Mouse (Mus musculus): ENCODE measurements around the gene Parp3. TPM values are rescaled to one million over a fixed set of nuclear protein-coding genes. Genes with fewer than 3 reads are reported as not detected.

The Parp3 gene
- polyA plus RNA-seq, 1 experiment from 2014 or later, result 3.0 TPM

DNA sequence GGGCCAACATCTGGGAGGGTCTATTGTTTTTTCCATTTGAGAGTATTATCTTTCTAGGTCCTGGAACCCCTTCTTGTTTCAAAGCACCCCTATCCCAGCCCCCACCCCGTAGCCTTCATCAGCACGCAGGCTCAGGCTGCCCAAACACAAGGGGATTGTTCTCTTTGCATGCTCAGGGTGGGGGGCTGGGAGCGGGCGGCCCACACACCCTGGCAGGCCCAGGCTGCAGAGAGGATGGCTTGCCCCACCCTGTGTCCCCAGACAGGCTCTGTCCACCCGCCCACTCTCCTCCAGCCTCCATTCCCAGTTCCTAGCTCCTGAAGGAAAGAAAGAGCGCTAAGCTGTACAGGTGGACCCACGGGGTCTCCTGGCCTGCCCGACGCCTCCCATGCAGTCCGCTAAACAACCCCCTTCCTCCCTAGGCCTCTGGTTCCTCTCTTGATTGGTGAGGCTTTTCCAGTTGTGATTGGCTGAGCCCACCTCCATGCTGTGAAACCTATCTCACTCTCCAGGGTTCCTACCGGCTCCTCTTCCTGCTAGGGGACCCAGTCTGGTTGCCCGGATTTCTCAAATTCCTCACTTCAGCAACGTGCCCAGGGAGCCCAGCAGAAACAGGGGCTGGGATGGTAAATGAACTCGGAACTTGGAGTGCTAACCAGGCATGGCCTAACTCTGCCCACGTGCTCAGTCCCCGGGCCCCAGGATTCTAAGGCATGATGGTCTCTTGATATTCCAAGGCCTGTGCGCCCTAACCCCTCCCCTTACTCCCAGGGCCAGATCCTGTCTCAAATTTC lies 21.7 kb downstream of the Parp3 start:
- H3K9ac ChIP-seq (ENCODE audit: low read depth, low read length), result peak overlapping the region; percentile 81
- peak overlapping the region; percentile 71 for H3K4me3 ChIP-seq (ENCODE audit: low read length)
- H3K4me1 ChIP-seq (ENCODE audit: control insufficient read depth, insufficient read depth, low read length), result peaks cover 53% of the 10 kb centered on the region
- H3K4me2 ChIP-seq (ENCODE audit: low read depth, low read length), result peak overlapping the region; percentile 97
- no peaks in the 10 kb centered on the region for H3K9me3 ChIP-seq (ENCODE audit: control insufficient read depth, low read length)
- ATAC-seq, result no peak
- H3K36me3 ChIP-seq (ENCODE audit: control insufficient read depth, insufficient read depth, low read length), result no peaks in the 10 kb centered on the region
- no peaks in the 10 kb centered on the region for H3K27me3 ChIP-seq (replicated peaks; ENCODE audit: control insufficient read depth, insufficient read depth, low read length)
- 9% methylated on average over 17 of the region's 17 CpGs for WGBS
- peak overlapping the region; percentile 55; the same call in 1 of the 2 replicates for H3K27ac ChIP-seq (ENCODE audit: low read length)

DNA sequence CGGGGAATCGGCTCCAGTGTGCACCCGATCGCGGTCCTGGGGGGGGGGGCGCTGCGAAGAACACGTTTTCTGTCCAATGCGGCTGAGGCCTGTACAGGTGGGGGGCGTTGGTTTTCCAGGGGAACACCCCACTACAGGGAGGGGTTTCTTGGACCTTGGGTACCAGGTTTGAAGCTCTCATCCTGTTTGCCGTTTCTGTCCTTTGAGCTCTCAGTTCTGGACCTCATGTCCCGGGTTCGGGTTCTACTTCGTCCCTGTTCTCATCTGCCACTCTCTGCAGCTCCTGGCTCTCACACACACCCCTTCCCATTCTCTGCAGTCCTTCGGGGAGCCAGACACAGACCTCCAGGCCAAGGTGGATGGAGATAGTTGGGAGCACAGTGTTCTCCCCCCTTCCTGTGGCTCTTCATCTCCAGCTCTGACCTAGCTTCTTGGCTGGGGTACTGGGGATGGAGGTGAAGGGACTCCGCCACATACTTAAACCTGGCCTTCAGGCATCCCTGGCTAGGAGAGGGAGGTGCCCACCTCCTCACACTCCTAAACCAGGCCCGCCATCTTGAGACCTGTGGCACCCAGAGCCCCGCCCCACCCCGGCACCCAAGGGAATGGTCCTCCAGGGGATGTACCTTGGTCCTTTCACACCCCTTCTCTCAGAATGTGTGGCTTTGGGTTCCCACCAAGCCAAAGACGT lies 22.5 kb downstream of the Parp3 start:
- 4% methylated on average over 19 of the region's 20 CpGs for WGBS
- H3K4me3 ChIP-seq (ENCODE audit: low read length), result peak overlapping the region; percentile 71
- peak overlapping the region; percentile 81 for H3K9ac ChIP-seq (ENCODE audit: low read depth, low read length)
- peak; percentile 23 for ATAC-seq
- no peaks in the 10 kb centered on the region for H3K9me3 ChIP-seq (ENCODE audit: control insufficient read depth, low read length)
- peak overlapping the region; percentile 63 for H3K27ac ChIP-seq (ENCODE audit: low read length)
- no peaks in the 10 kb centered on the region for H3K27me3 ChIP-seq (replicated peaks; ENCODE audit: control insufficient read depth, insufficient read depth, low read length)
- H3K36me3 ChIP-seq (ENCODE audit: control insufficient read depth, insufficient read depth, low read length), result no peaks in the 10 kb centered on the region
- H3K4me1 ChIP-seq (ENCODE audit: control insufficient read depth, insufficient read depth, low read length), result peaks cover 58% of the 10 kb centered on the region
- peak overlapping the region; percentile 97 for H3K4me2 ChIP-seq (ENCODE audit: low read depth, low read length)

GRCm38 (mm10) chr9:106453271-106454070 lies 23.3 kb downstream of the Parp3 start, which contains the start of gene Pcbp4:
Gene Pcbp4, plus strand, starts transcription at chr9:106453291.
- peak; percentile 75 for ATAC-seq
- Histone ChIP-seq H3K27ac (ENCODE audit: low read length) (peak within 1 kb of the TSS; percentile 85), H3K4me3 (ENCODE audit: low read length) (peak within 1 kb of the TSS; percentile 71)

GRCm38 (mm10) chr9:106452821-106453220 lies 23.9 kb downstream of the Parp3 start:
- ATAC-seq, result no peak
- Histone ChIP-seq H3K9ac (ENCODE audit: low read depth, low read length) (peak overlapping the region; percentile 83; the same call in 1 of the 2 replicates), H3K4me1 (ENCODE audit: control insufficient read depth, insufficient read depth, low read length) (peaks cover 70% of the 10 kb centered on the region), H3K9me3 (ENCODE audit: control insufficient read depth, low read length) (no peaks in the 10 kb centered on the region), H3K27ac (ENCODE audit: low read length) (0 out of 2 replicates have a peak overlapping the region, but pooled peaks have one; percentile 7), H3K36me3 (ENCODE audit: control insufficient read depth, insufficient read depth, low read length) (no peaks in the 10 kb centered on the region), H3K27me3 (replicated peaks; ENCODE audit: control insufficient read depth, insufficient read depth, low read length) (no peaks in the 10 kb centered on the region), H3K4me3 (ENCODE audit: low read length) (peak overlapping the region; percentile 71), H3K4me2 (ENCODE audit: low read depth, low read length) (peak overlapping the region; percentile 97)
- WGBS, result 10% methylated on average over 7 of the region's 7 CpGs

More at GRCm38 (mm10) chr9:106453271-106454070, 23.3 kb downstream of the Parp3 start, which contains the start of gene Pcbp4:
- peak within 1 kb of the TSS; percentile 97 for H3K4me2 ChIP-seq (ENCODE audit: low read depth, low read length)
- H3K9me3 ChIP-seq (ENCODE audit: control insufficient read depth, low read length), result no peaks in the 10 kb centered on the region
- H3K36me3 ChIP-seq (ENCODE audit: control insufficient read depth, insufficient read depth, low read length), result no peaks in the 10 kb centered on the region
- 0% methylated on average over 41 of the region's 74 CpGs for WGBS
- peaks cover 64% of the 10 kb centered on the region for H3K4me1 ChIP-seq (ENCODE audit: control insufficient read depth, insufficient read depth, low read length)
- no peaks in the 10 kb centered on the region for H3K27me3 ChIP-seq (replicated peaks; ENCODE audit: control insufficient read depth, insufficient read depth, low read length)
- H3K9ac ChIP-seq (ENCODE audit: low read depth, low read length), result peak within 1 kb of the TSS; percentile 83

- H3K4me1 ChIP-seq (ENCODE audit: control insufficient read depth, insufficient read depth, low read length), result peaks cover 70% of the 10 kb centered on the region
- ATAC-seq, result no peak
- no peaks in the 10 kb centered on the region for H3K9me3 ChIP-seq (ENCODE audit: control insufficient read depth, low read length)
- 40% methylated on average over 6 of the region's 6 CpGs for WGBS
- H3K4me3 ChIP-seq (ENCODE audit: low read length), result no peak overlapping the region
- H3K27ac ChIP-seq (ENCODE audit: low read length), result 0 out of 2 replicates have a peak overlapping the region, but pooled peaks have one; percentile 7
- H3K9ac ChIP-seq (ENCODE audit: low read depth, low read length), result no peak overlapping the region
- no peaks in the 10 kb centered on the region for H3K27me3 ChIP-seq (replicated peaks; ENCODE audit: control insufficient read depth, insufficient read depth, low read length)
- no peak overlapping the region for H3K4me2 ChIP-seq (ENCODE audit: low read depth, low read length)
- H3K36me3 ChIP-seq (ENCODE audit: control insufficient read depth, insufficient read depth, low read length), result no peaks in the 10 kb centered on the region
These were observed 24.4 kb downstream of the Parp3 start for GRCm38 (mm10) chr9:106452351-106452750.

- no peak for ATAC-seq
- no peak overlapping the region for H3K4me2 ChIP-seq (ENCODE audit: low read depth, low read length)
- peaks cover 65% of the 10 kb centered on the region for H3K4me1 ChIP-seq (ENCODE audit: control insufficient read depth, insufficient read depth, low read length)
- no peaks in the 10 kb centered on the region for H3K27me3 ChIP-seq (replicated peaks; ENCODE audit: control insufficient read depth, insufficient read depth, low read length)
- H3K36me3 ChIP-seq (ENCODE audit: control insufficient read depth, insufficient read depth, low read length), result no peaks in the 10 kb centered on the region
- no peaks in the 10 kb centered on the region for H3K9me3 ChIP-seq (ENCODE audit: control insufficient read depth, low read length)
- H3K4me3 ChIP-seq (ENCODE audit: low read length), result no peak overlapping the region
- H3K9ac ChIP-seq (ENCODE audit: low read depth, low read length), result no peak overlapping the region
- WGBS, result 55% methylated on average over 2 of the region's 2 CpGs
- no peak overlapping the region for H3K27ac ChIP-seq (ENCODE audit: low read length)
These were observed 24.9 kb downstream of the Parp3 start for GRCm38 (mm10) chr9:106451899-106452298.

DNA sequence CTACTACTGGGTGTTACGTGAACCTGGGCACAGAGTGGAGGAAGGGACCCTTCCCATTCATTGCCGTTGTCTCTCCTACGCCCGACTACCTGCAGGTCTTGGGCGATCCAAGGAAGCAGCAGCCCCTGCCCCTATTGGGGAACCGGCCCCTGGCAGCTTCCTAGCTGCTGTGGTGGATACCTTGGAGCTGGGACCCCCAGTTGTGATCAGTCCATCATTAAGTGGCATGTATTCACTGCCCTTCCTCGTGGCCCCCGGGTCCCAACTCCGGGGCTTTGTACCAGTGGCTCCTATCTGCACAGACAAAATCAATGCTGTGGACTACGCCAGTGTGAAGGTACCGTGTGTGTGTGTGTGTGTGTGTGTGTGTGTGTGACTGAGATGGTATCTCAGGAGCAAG lies 25.5 kb downstream of the Parp3 start:
- H3K27me3 ChIP-seq (replicated peaks; ENCODE audit: control insufficient read depth, insufficient read depth, low read length), result no peaks in the 10 kb centered on the region
- no peak overlapping the region for H3K9ac ChIP-seq (ENCODE audit: low read depth, low read length)
- peaks cover 64% of the 10 kb centered on the region for H3K4me1 ChIP-seq (ENCODE audit: control insufficient read depth, insufficient read depth, low read length)
- no peak overlapping the region for H3K4me3 ChIP-seq (ENCODE audit: low read length)
- H3K9me3 ChIP-seq (ENCODE audit: control insufficient read depth, low read length), result no peaks in the 10 kb centered on the region
- no peak overlapping the region for H3K27ac ChIP-seq (ENCODE audit: low read length)
- 69% methylated on average over 11 of the region's 11 CpGs for WGBS
- ATAC-seq, result no peak
- no peaks in the 10 kb centered on the region for H3K36me3 ChIP-seq (ENCODE audit: control insufficient read depth, insufficient read depth, low read length)
- H3K4me2 ChIP-seq (ENCODE audit: low read depth, low read length), result no peak overlapping the region

DNA sequence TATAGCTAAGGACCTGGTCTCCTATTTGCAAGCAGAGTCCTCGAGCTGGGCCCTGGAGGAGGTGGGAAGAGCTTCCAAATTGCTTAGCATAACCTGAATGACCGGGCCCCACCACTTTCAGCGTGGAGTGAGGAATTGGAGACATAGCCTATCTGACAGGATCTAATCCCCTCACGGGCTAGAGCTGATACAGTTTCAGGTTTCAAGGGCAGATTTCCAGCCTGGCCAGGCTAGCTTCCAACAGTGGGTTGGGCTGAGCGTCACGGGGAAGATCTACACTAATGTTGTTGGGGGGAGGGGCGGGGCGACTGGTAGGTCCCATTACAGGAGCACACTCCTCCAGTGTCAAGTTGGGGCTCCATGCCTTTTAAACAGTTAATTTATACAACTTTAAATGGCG lies 26.1 kb downstream of the Parp3 start:
- no peaks in the 10 kb centered on the region for H3K9me3 ChIP-seq (ENCODE audit: control insufficient read depth, low read length)
- peak overlapping the region; percentile 34; the same call in 1 of the 2 replicates for H3K27ac ChIP-seq (ENCODE audit: low read length)
- H3K4me3 ChIP-seq (ENCODE audit: low read length), result 0 out of 2 replicates have a peak overlapping the region, but pooled peaks have one; percentile 8
- H3K27me3 ChIP-seq (replicated peaks; ENCODE audit: control insufficient read depth, insufficient read depth, low read length), result no peaks in the 10 kb centered on the region
- ATAC-seq, result no peak
- H3K9ac ChIP-seq (ENCODE audit: low read depth, low read length), result no peak overlapping the region
- H3K4me1 ChIP-seq (ENCODE audit: control insufficient read depth, insufficient read depth, low read length), result peaks cover 64% of the 10 kb centered on the region
- peak overlapping the region; percentile 33 for H3K4me2 ChIP-seq (ENCODE audit: low read depth, low read length)
- no peaks in the 10 kb centered on the region for H3K36me3 ChIP-seq (ENCODE audit: control insufficient read depth, insufficient read depth, low read length)
- 14% methylated on average over 9 of the region's 9 CpGs for WGBS

GRCm38 (mm10) chr9:106449947-106450346 lies 26.8 kb downstream of the Parp3 start:
- Histone ChIP-seq H3K9ac (ENCODE audit: low read depth, low read length) (no peak overlapping the region), H3K27me3 (replicated peaks; ENCODE audit: control insufficient read depth, insufficient read depth, low read length) (no peaks in the 10 kb centered on the region), H3K36me3 (ENCODE audit: control insufficient read depth, insufficient read depth, low read length) (no peaks in the 10 kb centered on the region), H3K27ac (ENCODE audit: low read length) (no peak overlapping the region), H3K4me1 (ENCODE audit: control insufficient read depth, insufficient read depth, low read length) (peaks cover 65% of the 10 kb centered on the region), H3K9me3 (ENCODE audit: control insufficient read depth, low read length) (no peaks in the 10 kb centered on the region), H3K4me2 (ENCODE audit: low read depth, low read length) (no peak overlapping the region; the same call in 1 of the 2 replicates), H3K4me3 (ENCODE audit: low read length) (no peak overlapping the region)
- 87% methylated on average over 8 of the region's 8 CpGs for WGBS
- ATAC-seq, result no peak

All from intestine, embryonic 16.5 days (tissue).